Comparison of ENCODE assay signal across 19 mouse cellular contexts in genomic region chr10:61572126-61572525, GRCm38 (mm10). TPM values are rescaled to one million over a fixed set of nuclear protein-coding genes. Genes with fewer than 3 reads are reported as not detected.
DNase-seq lines count a peak whose midpoint lies in the region; ATAC-seq lines count a peak whose summit lies in the region.
"Had no signal": no experiment of that assay in that cellular context is flagged by ENCODE, and none has a peak within 500 bp of the region (broad histone marks: within the 10 kb centered on the region; RNA-seq: fewer than 3 reads in every experiment).

No protein-coding gene starts in this region.

- H3K9ac ChIP-seq in embryonic facial prominence, embryonic 14.5 days (ENCODE audit: low read depth, low read length) = no peak overlapping the region
- H3K9ac ChIP-seq in hindbrain, embryonic 13.5 days = no peak overlapping the region
- no peak overlapping the region for H3K9ac ChIP-seq in hindbrain, embryonic 11.5 days (ENCODE audit: low read depth, low read length)
- H3K9ac ChIP-seq in midbrain, embryonic 14.5 days (replicated peaks; ENCODE audit: low read length) = no peak overlapping the region
- no peak overlapping the region for H3K9ac ChIP-seq in midbrain, embryonic 16.5 days (ENCODE audit: low read depth, low read length)
- H3K9ac ChIP-seq: liver, embryonic 13.5 days had no signal

- 0 out of 2 replicates have a peak, but pooled peaks cover 2% of the 10 kb centered on the region for H3K4me1 ChIP-seq in embryonic facial prominence, embryonic 14.5 days (ENCODE audit: control insufficient read depth, insufficient read depth, low read length)
- H3K4me1 ChIP-seq in embryonic facial prominence, embryonic 10.5 days = peaks cover 34% of the 10 kb centered on the region
- H3K4me1 ChIP-seq in hindbrain, embryonic 13.5 days (replicated peaks) = peaks cover 34% of the 10 kb centered on the region
- peaks cover 2% of the 10 kb centered on the region for H3K4me1 ChIP-seq in hindbrain, embryonic 11.5 days (replicated peaks; ENCODE audit: control insufficient read depth, insufficient read depth, low read length)
- peaks cover 26% of the 10 kb centered on the region for H3K4me1 ChIP-seq in midbrain, embryonic 14.5 days (ENCODE audit: control insufficient read depth, insufficient read depth, low read length)
- peaks cover 19% of the 10 kb centered on the region for H3K4me1 ChIP-seq in midbrain, embryonic 16.5 days (ENCODE audit: control insufficient read depth, insufficient read depth, low read length)
- H3K4me1 ChIP-seq: liver, embryonic 13.5 days had no signal

- ATAC-seq in embryonic facial prominence, embryonic 14.5 days (ENCODE audit: low read depth) = no peak
- ATAC-seq in hindbrain, embryonic 13.5 days (ENCODE audit: low FRiP score) = no peak
- no peak for ATAC-seq in hindbrain, embryonic 11.5 days (ENCODE audit: low FRiP score)
- no peak for ATAC-seq in midbrain, embryonic 14.5 days (ENCODE audit: low FRiP score, low TSS enrichment)
- ATAC-seq in midbrain, embryonic 16.5 days = no peak
- ATAC-seq: activated CD4-positive, CD25-positive, alpha-beta regulatory T cell, adult 4 months; forebrain, embryonic 16.5 days had no signal

- no peak overlapping the region for H3K27ac ChIP-seq in embryonic facial prominence, embryonic 14.5 days (replicated peaks; ENCODE audit: low read depth, low read length)
- H3K27ac ChIP-seq in embryonic facial prominence, embryonic 10.5 days (replicated peaks) = no peak overlapping the region
- H3K27ac ChIP-seq in hindbrain, embryonic 13.5 days = 0 out of 2 replicates have a peak overlapping the region, but pooled peaks have one; percentile 13
- H3K27ac ChIP-seq in hindbrain, embryonic 11.5 days (ENCODE audit: low read depth, low read length) = no peak overlapping the region
- no peak overlapping the region for H3K27ac ChIP-seq in midbrain, embryonic 14.5 days (replicated peaks; ENCODE audit: low read depth, low read length)
- no peak overlapping the region for H3K27ac ChIP-seq in midbrain, embryonic 16.5 days (ENCODE audit: low read length)
- H3K27ac ChIP-seq: limb, embryonic 10.5 days; liver, embryonic 13.5 days had no signal

- no peaks in the 10 kb centered on the region for H3K27me3 ChIP-seq in embryonic facial prominence, embryonic 14.5 days (replicated peaks; ENCODE audit: control insufficient read depth, insufficient read depth, low read length)
- H3K27me3 ChIP-seq in embryonic facial prominence, embryonic 10.5 days (replicated peaks; ENCODE audit: low read depth, poor library complexity, severe bottlenecking) = no peaks in the 10 kb centered on the region
- H3K27me3 ChIP-seq in hindbrain, embryonic 13.5 days = no peaks in the 10 kb centered on the region
- H3K27me3 ChIP-seq in hindbrain, embryonic 11.5 days (ENCODE audit: control insufficient read depth, insufficient read depth, low read length) = no peaks in the 10 kb centered on the region
- no peaks in the 10 kb centered on the region for H3K27me3 ChIP-seq in midbrain, embryonic 14.5 days (ENCODE audit: control insufficient read depth, insufficient read depth, low read length)
- no peaks in the 10 kb centered on the region for H3K27me3 ChIP-seq in midbrain, embryonic 16.5 days (ENCODE audit: control insufficient read depth, insufficient read depth, low read depth, low read length)
- H3K27me3 ChIP-seq: CH12.LX; liver, embryonic 13.5 days had no signal

- no peak overlapping the region for H3K4me3 ChIP-seq in embryonic facial prominence, embryonic 14.5 days (ENCODE audit: low read depth, low read length)
- H3K4me3 ChIP-seq in embryonic facial prominence, embryonic 10.5 days = no peak overlapping the region
- no peak overlapping the region for H3K4me3 ChIP-seq in hindbrain, embryonic 13.5 days
- no peak overlapping the region for H3K4me3 ChIP-seq in hindbrain, embryonic 11.5 days (ENCODE audit: low read depth, low read length)
- no peak overlapping the region for H3K4me3 ChIP-seq in midbrain, embryonic 14.5 days (replicated peaks; ENCODE audit: low read depth, low read length)
- H3K4me3 ChIP-seq in midbrain, embryonic 16.5 days (ENCODE audit: low read depth, low read length) = no peak overlapping the region
- H3K4me3 ChIP-seq: limb, embryonic 10.5 days; liver, embryonic 13.5 days had no signal

- 44% methylated on average over 5 of the region's 5 CpGs for WGBS in embryonic facial prominence, embryonic 14.5 days
- WGBS in embryonic facial prominence, embryonic 10.5 days = 69% methylated on average over 5 of the region's 5 CpGs
- WGBS in hindbrain, embryonic 13.5 days = 66% methylated on average over 5 of the region's 5 CpGs
- WGBS in hindbrain, embryonic 11.5 days = 75% methylated on average over 5 of the region's 5 CpGs
- WGBS in midbrain, embryonic 14.5 days = 47% methylated on average over 5 of the region's 5 CpGs
- 62% methylated on average over 5 of the region's 5 CpGs for WGBS in midbrain, embryonic 16.5 days

- H3K4me2 ChIP-seq in embryonic facial prominence, embryonic 14.5 days (ENCODE audit: low read depth, low read length) = no peak overlapping the region
- H3K4me2 ChIP-seq in hindbrain, embryonic 13.5 days = no peak overlapping the region
- no peak overlapping the region for H3K4me2 ChIP-seq in hindbrain, embryonic 11.5 days (replicated peaks; ENCODE audit: low read depth, low read length)
- no peak overlapping the region for H3K4me2 ChIP-seq in midbrain, embryonic 14.5 days (ENCODE audit: low read length)
- no peak overlapping the region for H3K4me2 ChIP-seq in midbrain, embryonic 16.5 days (ENCODE audit: low read length)
- H3K4me2 ChIP-seq: liver, embryonic 13.5 days had no signal

- DNase-seq in embryonic facial prominence, embryonic 14.5 days (ENCODE audit: low spot score) = peak; percentile 54
- no peak for DNase-seq in embryonic facial prominence, embryonic 10.5 days (ENCODE audit: low spot score)
- no peak for DNase-seq in hindbrain, embryonic 11.5 days (ENCODE audit: low spot score)
- peak; percentile 38 for DNase-seq in midbrain, embryonic 14.5 days
- peak; percentile 7 for DNase-seq in lung, postnatal 14 days
- no peak for DNase-seq in cerebellum, adult 9-10 months
- DNase-seq: gastrocnemius, postnatal 14 days; kidney, adult 18-20 months; layer of hippocampus, postnatal 36 days; liver, embryonic 13.5 days; right cerebral cortex, postnatal 25 days; thymus, postnatal 4 days had no signal

- H3K9me3 ChIP-seq in embryonic facial prominence, embryonic 14.5 days (ENCODE audit: control insufficient read depth, low read length) = no peaks in the 10 kb centered on the region
- H3K9me3 ChIP-seq in embryonic facial prominence, embryonic 10.5 days = no peaks in the 10 kb centered on the region
- no peaks in the 10 kb centered on the region for H3K9me3 ChIP-seq in hindbrain, embryonic 13.5 days
- no peaks in the 10 kb centered on the region for H3K9me3 ChIP-seq in hindbrain, embryonic 11.5 days (ENCODE audit: control insufficient read depth, low read length)
- no peaks in the 10 kb centered on the region for H3K9me3 ChIP-seq in midbrain, embryonic 14.5 days (ENCODE audit: control insufficient read depth, low read length)
- H3K9me3 ChIP-seq in midbrain, embryonic 16.5 days (replicated peaks; ENCODE audit: control insufficient read depth, low read length, poor library complexity, severe bottlenecking) = no peaks in the 10 kb centered on the region
- H3K9me3 ChIP-seq: limb, embryonic 10.5 days; liver, embryonic 13.5 days had no signal

- no peaks in the 10 kb centered on the region for H3K36me3 ChIP-seq in embryonic facial prominence, embryonic 14.5 days (ENCODE audit: control insufficient read depth, insufficient read depth, low read length)
- H3K36me3 ChIP-seq in embryonic facial prominence, embryonic 10.5 days (replicated peaks) = no peaks in the 10 kb centered on the region
- no peaks in the 10 kb centered on the region for H3K36me3 ChIP-seq in hindbrain, embryonic 13.5 days
- no peaks in the 10 kb centered on the region for H3K36me3 ChIP-seq in hindbrain, embryonic 11.5 days (ENCODE audit: control insufficient read depth, insufficient read depth, low read length)
- no peaks in the 10 kb centered on the region for H3K36me3 ChIP-seq in midbrain, embryonic 14.5 days (ENCODE audit: control insufficient read depth, insufficient read depth, low read length)
- H3K36me3 ChIP-seq in midbrain, embryonic 16.5 days (ENCODE audit: control insufficient read depth, insufficient read depth, low read length) = no peaks in the 10 kb centered on the region
- H3K36me3 ChIP-seq: limb, embryonic 10.5 days; liver, embryonic 13.5 days had no signal

RNA-seq across cellular contexts. Expression of gene Npffr1, which starts 23.2 kb away (rescaled TPM):
- polyA plus RNA-seq in embryonic facial prominence, embryonic 14.5 days (2014; fragmentation: Nextera tagmentation; extraction: Ambion mirVana) = 0.06 and 0.08 TPM in 2 replicates
- 0.10 and 0.11 TPM in 2 replicates for polyA plus RNA-seq in embryonic facial prominence, embryonic 10.5 days (2016; fragmentation: Nextera tagmentation; extraction: Ambion mirVana)
- 0.40 and 0.42 TPM in 2 replicates for polyA plus RNA-seq in hindbrain, embryonic 13.5 days (2015; fragmentation: Nextera tagmentation; extraction: Ambion mirVana)
- 0.11 and 0.13 TPM in 2 replicates for polyA plus RNA-seq in hindbrain, embryonic 11.5 days (2014; fragmentation: Nextera tagmentation; extraction: Ambion mirVana)
- 0.87 and 0.98 TPM in 2 replicates for polyA plus RNA-seq in midbrain, embryonic 14.5 days (2014; fragmentation: Nextera tagmentation; extraction: Ambion mirVana)
- 2.3 and 2.8 TPM in 2 replicates for polyA plus RNA-seq in midbrain, embryonic 16.5 days (2015; fragmentation: Nextera tagmentation; extraction: Ambion mirVana)
- polyA plus RNA-seq: activated CD4-positive, CD25-positive, alpha-beta regulatory T cell, adult 4 months; large intestine, adult 2 months; limb, embryonic 10.5 days had no signal

Comparison
In these comparisons a context has a peak if more than half of its experiments do, and no peak if none do; other contexts are left out.
1. DNase-seq: peak in embryonic facial prominence, embryonic 14.5 days (single experiment), midbrain, embryonic 14.5 days (single experiment) and lung, postnatal 14 days (single experiment); none in embryonic facial prominence, embryonic 10.5 days (single experiment), hindbrain, embryonic 11.5 days (single experiment) and cerebellum, adult 9-10 months (single experiment).